Mouse (Mus musculus) spleen, postnatal 4 days (tissue): ENCODE data around the gene Oas1f.
"Not testable (repeated sequence)": the region's sequence is repeated elsewhere in the genome, so short reads cannot be mapped to it uniquely, and the experiment has no call there.

Experiments
- DNase-seq, 2 experiments: peaks; one replicate each; pipeline ENCODE4 v3.0.0; 2022; ENCODE audit warnings: low spot score in 2 of 2

Gene Oas1f

DNA sequence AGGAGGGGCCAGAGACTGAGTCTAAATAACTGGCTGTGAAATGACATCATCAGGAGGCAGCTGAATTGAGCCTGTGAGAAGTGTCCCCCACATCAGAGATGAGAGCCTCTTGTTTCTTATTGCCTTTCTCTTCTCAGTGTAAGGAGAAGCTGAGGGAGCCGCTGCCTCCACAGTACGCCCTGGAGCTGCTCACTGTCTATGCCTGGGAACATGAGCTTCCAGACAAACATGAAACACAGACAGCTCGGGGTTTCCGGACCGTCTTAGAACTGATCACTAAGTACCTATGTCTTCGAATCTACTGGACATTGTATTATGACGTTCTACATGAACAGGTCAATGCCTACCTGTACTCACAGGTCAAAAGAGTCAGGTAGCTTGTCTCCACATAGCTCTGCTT lies 23.6 kb downstream of the Oas1f start:
- peak in 1 of 2 experiments; percentile 39 for DNase-seq

DNA sequence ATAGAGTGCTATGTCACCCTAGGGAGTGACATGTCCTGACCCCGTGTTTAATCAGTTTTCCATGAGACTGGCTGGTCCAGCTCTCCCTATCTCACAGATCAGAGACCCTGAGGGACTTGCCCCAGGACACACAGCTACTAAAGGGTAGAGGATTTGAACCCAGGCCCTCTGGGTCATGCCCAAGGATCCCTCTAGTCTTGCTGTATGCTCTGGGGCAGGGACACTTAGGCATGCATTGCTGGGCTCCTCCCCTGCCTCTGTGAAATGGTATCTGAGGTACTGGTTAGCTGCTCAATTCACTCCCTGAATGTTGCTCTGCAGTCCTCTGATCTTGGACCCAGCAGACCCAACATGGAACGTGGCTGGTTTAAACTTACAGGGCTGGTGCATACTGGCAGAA lies 24.3 kb downstream of the Oas1f start:
- no peak for DNase-seq

DNA sequence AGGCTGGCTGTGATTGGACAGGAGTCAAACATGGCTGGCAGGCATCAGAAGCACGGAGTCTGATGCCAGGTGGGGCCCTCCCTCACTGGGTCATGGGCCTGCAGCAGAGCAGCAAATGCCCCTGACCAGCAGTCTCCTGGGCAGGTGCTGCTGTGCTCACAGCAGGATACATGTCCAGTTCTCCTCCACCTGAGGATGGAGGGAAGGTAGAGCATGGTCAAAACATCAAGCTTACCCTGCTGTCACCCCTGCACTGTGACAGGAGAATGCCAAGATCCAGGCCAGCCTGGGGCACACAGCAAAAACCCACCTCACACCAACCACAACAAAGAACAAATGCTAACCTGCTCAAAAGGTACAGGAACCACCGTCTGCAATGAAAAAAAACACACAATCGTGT lies 29.7 kb downstream of the Oas1f start:
- not testable (repeated sequence) for DNase-seq

DNA sequence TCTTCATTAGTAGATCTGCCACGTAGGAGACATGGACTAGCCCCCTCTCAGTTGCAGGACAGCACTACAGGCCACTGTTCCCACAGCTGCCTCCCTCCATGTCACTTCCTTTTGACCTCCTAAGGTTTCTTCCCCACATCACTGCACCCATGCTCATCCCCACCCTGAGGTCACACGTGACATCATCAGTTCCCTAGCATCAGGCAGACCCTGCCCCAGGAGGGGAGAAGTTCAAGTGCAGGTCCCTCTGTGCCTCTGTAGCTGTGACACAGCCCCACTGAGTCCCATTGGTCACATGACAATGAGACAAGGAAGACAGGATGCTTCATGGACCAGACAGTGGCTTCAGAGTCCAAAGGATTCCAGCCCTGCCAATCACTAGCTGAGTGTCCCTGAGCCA lies 30.2 kb downstream of the Oas1f start:
- DNase-seq, result not testable (repeated sequence)

DNA sequence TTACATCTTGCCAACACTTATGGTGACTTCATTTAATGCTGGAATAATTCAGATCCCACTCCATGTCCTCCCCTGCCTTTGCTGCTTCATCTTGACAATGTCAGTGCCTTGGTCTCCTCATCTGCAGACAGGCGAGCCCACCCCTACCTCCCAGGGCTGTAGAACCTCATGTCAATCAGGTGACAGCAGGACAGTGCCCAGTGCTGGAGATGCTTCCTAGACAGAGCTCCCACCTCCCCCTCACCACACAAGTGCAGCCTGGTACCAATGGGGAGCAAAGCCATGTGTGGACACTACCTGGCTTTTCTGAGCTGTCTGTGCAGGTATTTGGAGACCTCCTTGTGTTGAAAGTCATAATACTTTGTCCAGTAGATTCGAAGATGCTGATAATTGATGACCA lies 31.6 kb downstream of the Oas1f start:
- not testable (repeated sequence) for DNase-seq

DNA sequence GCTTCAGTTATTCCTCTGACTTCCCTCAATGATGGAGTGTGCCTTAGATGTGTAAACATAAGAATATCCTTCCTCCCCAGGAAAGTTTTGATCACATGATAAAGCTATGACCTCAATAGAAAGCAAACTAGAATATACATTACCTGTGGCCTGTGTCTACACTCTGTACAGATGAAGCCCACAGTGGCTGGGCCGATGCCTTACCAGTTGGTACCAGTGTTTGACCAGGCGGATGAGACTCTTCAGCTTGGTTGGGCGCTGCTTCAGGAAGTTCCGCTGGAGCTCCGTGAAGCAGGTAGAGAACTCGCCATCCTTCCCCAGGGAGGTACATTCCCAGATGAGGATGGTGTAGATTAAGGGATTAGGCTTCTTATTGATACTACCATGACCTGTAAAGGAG lies 34.5 kb downstream of the Oas1f start:
- peak in 1 of 2 experiments; percentile 49 for DNase-seq

DNA sequence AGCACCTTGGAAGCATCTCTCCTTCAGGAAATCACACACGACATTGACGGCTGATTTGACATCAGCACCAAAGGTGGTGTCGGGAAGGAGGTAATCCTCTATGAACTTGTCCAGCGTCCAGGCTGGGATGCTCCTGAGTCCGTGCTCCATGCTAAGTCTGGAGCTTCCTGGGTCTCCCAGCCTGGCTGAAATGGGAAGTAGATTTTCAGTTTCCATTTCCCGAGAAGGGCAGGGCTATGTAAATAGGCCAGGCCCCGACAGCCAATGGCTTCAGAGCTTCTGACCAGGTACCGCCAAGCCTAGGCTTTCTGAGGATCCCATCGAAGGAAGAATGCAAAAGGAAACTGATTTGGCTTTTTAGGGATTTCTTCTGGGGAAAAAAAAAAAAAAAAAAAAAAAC lies 40.2 kb downstream of the Oas1f start, which contains the start of gene Oas1g:
Oas1g (minus strand) TSS at position 201 of the 400 bp plus-strand sequence.
- DNase-seq, result peak in 1 of 2 experiments; percentile 53

DNA sequence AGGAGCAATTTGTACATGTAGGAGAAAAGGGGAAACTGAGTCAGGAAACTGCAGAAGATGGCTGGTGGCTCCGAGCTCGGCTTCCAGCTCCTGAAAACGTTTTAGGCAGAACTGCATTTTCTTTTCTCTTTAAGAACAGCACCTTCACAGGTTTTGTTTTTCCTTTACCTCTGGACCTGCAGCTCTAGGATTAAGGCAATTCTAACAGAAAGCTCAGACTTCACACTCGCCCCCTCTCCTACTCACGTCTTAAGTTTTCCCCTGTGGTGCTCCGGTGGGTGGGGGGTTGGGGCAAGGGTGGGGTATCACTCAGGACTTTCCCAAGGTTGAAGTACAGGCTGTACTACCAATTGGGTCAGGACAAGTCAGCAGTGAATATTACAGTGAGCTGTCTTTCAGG lies 40.7 kb downstream of the Oas1f start:
- DNase-seq, result peak in 1 of 2 experiments; percentile 37

DNA sequence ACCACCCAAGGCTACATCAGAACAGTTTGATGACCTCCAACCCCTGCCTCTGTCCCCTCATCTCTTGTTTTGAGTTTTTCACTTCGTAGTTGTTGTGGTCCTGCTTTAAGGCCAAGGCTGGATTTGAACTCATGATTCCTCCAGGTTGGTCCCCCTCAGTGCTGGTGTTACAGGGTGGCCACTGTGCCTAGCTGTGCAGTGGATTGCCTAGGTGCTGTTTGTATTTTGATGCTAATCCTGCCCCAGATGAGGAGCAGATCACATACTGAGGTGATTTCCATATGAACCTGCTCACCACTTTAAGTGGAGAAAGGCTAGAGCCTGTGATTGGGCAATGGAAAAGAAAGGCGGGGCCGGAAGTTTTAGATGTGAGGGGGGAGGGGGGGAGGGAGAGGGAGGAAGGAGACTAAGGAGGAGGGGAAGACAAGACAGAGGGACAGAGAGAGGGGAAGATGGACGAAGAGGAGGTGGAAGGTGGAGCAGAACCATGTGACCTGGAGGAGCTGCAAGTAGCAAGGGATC lies 41.2 kb downstream of the Oas1f start:
- peak in 1 of 2 experiments; percentile 47 for DNase-seq

DNA sequence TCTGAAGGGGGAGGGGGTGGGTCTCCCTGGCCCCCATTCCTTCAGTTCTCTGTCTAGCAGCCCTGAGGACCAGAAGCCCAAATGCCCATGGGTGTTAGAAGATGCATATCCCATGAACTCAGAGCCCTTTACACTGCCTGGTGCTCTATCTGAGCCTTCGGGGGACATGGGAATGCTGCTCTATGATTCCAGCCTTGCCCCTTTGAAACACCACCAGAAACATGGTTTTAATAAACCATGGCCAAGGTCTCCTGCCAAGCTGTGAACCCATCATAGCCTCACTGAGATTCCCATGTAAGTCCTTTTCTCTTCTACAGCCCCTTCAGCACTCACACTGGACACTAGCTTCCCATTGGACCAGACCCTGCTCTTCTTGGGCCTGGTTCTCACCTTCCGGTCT lies 42.9 kb downstream of the Oas1f start:
- peak in 1 of 2 experiments; percentile 61 for DNase-seq

DNA sequence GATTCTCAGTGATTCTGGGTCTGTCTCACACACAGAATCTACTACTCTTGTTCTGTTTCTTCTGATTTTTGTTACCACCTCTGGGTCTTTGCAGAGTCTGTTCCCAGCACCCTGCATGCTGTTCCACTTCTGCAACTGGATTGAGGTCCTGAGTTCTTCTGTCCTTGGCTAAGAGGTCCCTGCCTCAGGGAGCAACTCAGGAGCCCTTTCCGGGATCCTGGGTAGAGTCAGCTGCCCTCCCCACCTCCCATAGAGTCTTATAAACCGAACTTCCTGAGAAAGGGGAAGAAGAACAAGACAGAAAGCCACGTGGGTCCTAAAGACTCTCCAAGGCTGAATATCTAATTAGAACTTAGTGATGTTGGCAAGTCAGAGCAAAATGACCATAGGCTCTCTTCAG lies 43.8 kb downstream of the Oas1f start:
- peak in 1 of 2 experiments; percentile 57 for DNase-seq

DNA sequence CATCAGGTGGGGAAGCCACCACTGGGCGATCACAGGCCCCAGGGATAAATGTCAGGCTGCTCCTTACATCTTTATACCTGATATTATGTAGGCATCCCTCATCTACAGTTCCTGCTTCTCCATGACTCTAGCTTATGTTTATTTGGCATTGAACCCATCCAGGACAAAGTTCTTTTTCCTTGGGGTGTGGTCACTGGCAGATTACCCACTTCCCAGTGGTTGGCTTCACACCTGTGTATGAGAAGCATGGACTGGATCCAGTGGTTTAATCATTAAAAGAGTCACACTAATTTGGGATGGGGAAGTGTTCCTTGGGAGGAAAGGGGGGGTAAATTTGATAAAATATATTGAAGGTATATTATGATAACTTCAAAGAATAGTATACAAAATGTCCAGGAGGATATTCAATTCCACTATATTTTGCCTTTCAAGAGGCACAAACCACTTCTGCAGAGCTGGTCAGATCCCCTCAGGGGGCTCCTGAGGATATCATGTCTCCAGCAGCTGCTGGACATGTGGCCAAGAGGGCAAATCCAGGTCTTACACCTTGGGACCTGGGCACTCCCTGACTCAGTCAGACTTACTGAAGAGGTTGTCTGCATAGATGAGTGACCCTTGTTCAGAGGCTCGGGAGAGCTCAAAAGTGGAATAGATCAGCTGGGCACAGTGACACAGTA lies 44.5 kb downstream of the Oas1f start:
- DNase-seq, result not testable (repeated sequence)

DNA sequence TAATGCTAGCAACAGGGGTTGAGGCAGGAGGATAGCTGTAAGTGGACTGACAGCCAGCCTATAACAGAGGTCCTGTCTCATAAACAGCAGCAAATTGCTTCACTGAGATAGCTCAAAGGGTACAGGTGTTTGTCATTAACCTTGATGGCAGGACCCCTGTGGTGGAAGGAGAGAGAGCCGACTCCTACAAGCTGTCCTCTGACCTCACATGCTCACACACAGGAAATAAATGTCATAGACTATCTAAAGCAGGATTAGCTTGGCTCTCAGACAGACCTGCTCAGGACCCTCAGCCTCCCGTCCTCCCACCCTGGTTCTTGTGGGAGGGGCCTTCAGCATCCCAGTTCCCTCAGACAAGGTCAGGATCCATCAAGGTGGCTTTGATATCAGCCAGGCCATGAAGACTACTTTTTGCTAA lies 45.1 kb downstream of the Oas1f start:
- peak in 1 of 2 experiments; percentile 51 for DNase-seq

DNA sequence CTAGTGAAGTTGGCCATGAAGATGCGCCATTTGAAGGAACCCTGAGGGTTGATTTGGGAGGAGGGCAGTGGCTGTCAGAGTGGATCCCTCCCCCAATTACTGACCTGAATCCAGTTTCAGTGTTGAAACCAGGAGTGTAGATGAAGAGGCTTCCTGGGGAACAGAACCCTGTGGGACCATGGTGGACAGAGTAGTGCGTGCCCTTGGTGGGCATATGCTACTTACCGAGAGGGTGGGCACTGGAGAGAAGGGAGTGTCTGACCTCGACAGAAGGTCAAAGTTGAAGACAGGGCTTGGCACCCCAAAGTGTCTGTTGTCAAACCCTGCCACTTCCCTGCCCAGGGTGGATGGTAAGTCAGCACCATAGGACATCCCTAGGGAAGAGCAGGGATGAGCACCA lies 46.7 kb downstream of the Oas1f start:
- DNase-seq, result peak in 1 of 2 experiments; percentile 8

DNA sequence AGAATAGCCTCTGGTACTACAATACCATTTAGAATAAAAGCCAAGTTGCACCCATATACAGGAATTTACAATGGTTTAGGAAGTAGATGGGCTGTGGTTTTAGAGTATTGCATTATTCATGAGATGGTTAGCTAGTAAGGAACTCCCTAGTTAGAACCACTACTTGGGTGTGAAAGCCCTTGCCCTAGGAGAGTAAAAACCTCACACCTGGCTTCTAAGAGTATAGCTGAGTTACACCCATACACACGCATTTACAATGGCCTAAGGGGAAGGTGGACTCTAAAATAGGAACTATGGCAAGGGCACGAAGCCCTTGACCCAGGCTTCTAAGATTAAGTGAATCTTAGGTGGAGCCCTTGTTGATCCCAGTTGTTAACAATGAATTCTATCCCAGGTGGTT lies 47.5 kb downstream of the Oas1f start:
- DNase-seq, result not testable (repeated sequence)

DNA sequence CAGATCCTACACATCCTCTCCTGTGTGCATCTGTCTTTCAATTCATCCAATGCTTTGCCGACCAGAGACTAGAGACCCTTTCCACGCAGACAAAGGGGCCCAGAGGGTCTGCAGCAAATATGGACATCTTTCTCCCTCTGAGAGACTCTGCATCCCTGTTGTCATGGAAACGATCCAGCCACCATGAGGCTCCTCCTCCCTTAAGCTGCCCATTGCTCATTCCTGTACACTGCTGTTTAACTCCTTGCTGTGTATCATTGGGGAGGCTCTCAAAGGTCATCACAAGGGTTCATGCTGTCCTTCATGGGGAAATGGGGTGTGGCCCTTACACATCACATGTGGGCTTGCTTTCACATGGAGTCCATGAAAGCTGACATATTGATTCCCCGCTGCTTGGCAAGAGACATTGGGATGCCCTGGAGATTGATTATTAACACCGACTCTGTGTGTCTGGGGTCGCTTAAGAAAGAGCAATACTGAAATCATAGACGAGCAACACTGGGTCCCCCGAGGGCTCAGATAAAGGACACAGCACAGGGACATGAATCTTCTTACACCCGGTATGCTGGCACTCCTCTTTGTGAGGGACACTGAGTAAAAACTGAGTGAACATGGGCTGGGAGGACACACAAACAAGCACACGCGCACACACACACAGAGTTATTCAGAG lies 48.2 kb downstream of the Oas1f start:
- DNase-seq, result peak in 1 of 2 experiments; percentile 50

DNA sequence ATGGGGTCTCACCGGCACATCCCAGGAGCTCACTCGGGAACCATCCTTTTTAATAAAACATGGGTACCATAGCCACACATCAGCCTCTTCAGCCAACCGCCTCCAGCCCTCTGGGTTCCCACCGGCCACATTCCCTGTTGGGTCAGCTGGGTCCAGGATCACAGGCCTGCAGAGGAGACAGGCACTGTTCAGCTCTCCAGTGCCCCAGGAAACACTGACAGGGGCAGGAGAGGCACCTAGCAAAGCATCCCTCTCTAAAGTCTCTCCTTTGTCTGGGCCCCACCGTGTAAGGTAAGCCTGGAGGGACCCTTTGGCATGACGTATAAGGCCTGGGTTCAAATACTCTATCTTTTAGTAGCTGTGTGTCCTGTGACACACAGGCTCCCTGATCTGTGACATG lies 51.1 kb downstream of the Oas1f start:
- peak in 1 of 2 experiments; percentile 57 for DNase-seq

DNA sequence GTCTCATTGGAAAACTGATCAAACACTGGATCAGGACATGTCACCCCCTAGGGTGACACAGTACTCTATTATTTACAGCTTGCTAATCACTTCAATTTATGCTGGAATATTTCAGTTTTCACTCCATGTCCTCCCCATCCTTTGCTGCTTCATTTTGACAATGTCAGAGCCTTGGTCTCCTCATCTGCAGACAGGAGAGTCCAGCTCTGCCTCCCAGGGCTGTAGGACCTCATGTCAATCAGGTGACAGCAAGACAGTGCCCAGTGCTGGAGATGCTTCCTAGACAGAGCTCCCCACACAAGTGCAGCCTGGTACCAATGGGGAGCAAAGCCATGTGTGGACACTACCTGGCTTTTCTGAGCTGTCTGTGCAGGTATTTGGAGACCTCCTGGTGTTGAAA lies 51.6 kb downstream of the Oas1f start:
- no peak for DNase-seq

DNA sequence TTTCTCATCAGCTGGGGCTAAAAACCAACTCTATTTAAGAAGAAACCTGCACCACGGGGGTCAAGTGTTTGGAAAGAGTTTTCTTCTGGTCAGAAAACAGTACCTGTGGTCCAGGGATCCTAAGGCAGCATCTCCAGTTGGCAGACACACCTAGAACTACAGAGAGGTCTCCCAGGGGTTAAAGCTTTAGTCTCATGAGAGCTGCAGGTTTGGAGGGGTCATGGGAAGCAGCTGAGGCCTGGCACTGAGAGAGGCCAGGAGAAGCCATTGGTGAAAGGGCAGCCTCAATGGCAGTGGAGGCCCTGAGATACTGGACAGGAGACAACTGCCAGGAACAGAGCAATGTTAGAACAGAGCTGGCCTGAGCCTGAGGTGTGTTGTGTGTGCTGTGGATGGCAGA lies 53.5 kb downstream of the Oas1f start:
- no peak for DNase-seq

DNA sequence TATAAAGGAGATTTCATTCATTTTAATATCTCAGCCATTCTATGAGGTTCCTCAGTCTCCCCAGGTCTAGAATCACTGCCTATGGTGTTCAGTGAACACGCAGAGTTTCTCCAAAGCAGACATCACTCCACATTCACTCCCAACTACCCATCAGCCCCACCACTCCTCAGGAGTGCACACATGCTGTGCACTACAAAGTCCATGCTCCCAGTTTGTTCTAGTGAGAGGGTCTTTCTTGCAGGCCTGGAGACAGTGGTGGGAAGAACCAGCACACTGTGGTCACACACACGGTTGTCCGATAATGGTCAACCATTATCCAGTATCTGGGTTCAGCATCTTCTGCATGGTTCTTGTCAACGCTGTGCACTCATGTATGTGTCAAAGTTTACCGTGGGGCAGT lies 54.9 kb downstream of the Oas1f start:
- no peak for DNase-seq

DNA sequence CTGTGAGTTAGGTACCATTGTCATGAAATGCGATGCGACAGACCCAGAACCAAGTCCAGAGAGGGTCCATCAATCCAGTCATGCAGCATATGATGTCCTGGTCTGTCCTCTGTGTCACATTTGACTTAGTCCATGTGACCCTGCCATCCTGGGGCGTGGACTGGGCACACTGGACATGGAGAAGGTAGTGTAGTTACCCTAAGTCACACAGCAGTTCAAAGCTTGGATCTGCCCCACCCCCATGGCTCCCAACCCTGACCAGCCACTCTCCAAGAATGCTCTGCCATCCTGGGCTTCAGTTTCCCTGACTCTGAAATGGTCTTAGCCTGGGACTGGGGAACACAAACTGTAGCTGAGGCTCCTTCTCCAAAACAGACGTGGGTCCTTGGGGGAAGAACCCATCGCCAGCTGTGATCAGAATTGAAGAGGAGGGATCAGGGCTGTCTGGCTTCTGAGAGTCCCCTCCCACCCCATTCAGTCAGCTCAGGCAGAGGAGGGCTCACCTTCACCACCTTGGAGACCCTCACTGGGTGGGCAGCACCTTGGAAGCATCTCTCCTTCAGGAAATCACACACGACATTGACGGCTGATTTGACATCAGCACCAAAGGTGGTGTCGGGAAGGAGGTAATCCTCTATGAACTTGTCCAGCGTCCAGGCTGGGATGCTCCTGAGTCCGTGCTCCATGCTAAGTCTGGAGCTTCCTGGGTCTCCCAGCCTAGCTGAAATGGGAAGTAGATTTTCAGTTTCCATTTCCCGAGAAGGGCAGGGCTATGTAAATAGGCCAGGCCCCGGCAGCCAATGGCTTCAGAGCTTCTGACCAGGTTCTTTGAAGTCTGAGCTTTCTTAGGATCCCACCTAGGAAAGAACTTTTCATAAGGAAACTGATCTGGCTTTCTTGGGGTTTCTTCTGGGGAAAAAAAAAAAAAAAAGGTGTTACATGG lies 59.9 kb downstream of the Oas1f start, which contains the start of gene Oas1a:
Oas1a (minus strand) TSS at position 731 of the 943 bp plus-strand sequence.
- DNase-seq, result peak in 1 of 2 experiments; percentile 47
